Mouse (Mus musculus) small intestine, adult 2 months (tissue): ENCODE data around the gene Osm. TPM values are rescaled to one million over a fixed set of nuclear protein-coding genes. Genes with fewer than 3 reads are reported as not detected.

Experiments used
- H3K27ac ChIP-seq: fragments of 200-500 bp; 2 replicates; pipeline ENCODE4 v1.5.1; 2012; ENCODE audit warnings: low read depth, low read length, control low read depth, inconsistent platforms; ENCODE audit not compliant: insufficient read depth
- H3K27me3 ChIP-seq: fragments of 200-500 bp; 2 replicates; pipeline ENCODE4 v1.6.1; 2012; ENCODE audit warnings: mild to moderate bottlenecking, moderate library complexity, low read length, inconsistent platforms; ENCODE audit not compliant: control insufficient read depth, insufficient read depth
- H3K36me3 ChIP-seq: fragments of 200-500 bp; 2 replicates; pipeline ENCODE4 v1.6.1; 2012; ENCODE audit warnings: mild to moderate bottlenecking, low read length, control low read depth, inconsistent platforms; ENCODE audit not compliant: control insufficient read depth, insufficient read depth
- H3K4me1 ChIP-seq: fragments of 200-500 bp; 2 replicates; pipeline ENCODE4 v1.6.1; 2012; ENCODE audit warnings: low read length, inconsistent platforms, mixed read lengths; ENCODE audit not compliant: control insufficient read depth, insufficient read depth, insufficient read length
- H3K4me3 ChIP-seq: fragments of 200-500 bp; 2 replicates; pipeline ENCODE4 v1.5.1; 2012; ENCODE audit warnings: low read depth, mild to moderate bottlenecking, control low read depth, inconsistent platforms, low read length, moderate library complexity
- CTCF ChIP-seq: fragments of 200-500 bp; IDR thresholded peaks from 2 replicates; pipeline ENCODE4 v1.5.1; 2012; ENCODE audit warnings: low read depth, mild to moderate bottlenecking, control low read depth, inconsistent platforms, low read length, moderate library complexity, mixed read lengths; ENCODE audit not compliant: insufficient replicate concordance, insufficient read length; ENCODE audit errors: extremely low read depth
- POLR2A ChIP-seq: fragments of 200-500 bp; IDR thresholded peaks from 2 replicates; pipeline ENCODE4 v1.6.1; 2012; ENCODE audit warnings: low read depth, mild to moderate bottlenecking, control low read depth, inconsistent platforms, low read length, moderate library complexity
- WGBS: fragments of 180-500 bp; shearing (Covaris S2); methylation state at CpG from one replicate; pipeline ENCODE4 v1.1.7; 2018; 5-methylcytosine and 5-hydroxymethylcytosine counted together
- polyA plus RNA-seq: library from polyadenylated mRNA; depleted of rRNA; stranded (reverse); fragments of >200 nt; gene quantifications from 2 replicates; pipeline ENCODE4 v1.2.3, GENCODE M21; 2012

The Osm gene
- polyA plus RNA-seq, 1 experiment, result 0.19 TPM

GRCm38 (mm10) chr11:4229841-4230240 lies 6.4 kb upstream of the Osm start:
- no peak for TF ChIP-seq POLR2A
- no peak for TF ChIP-seq CTCF
- WGBS, result 76% methylated on average over 4 of the region's 4 CpGs
- no peak overlapping the region for H3K4me3 ChIP-seq
- no peaks in the 10 kb centered on the region for H3K27me3 ChIP-seq
- no peaks in the 10 kb centered on the region for H3K4me1 ChIP-seq
- no peak overlapping the region for H3K27ac ChIP-seq
- H3K36me3 ChIP-seq, result no peaks in the 10 kb centered on the region

GRCm38 (mm10) chr11:4231435-4231834 lies 4.8 kb upstream of the Osm start:
- Histone ChIP-seq H3K36me3 (no peaks in the 10 kb centered on the region), H3K4me3 (no peak overlapping the region)
- 74% methylated on average over 2 of the region's 2 CpGs for WGBS

GRCm38 (mm10) chr11:4232644-4233043 lies 3.6 kb upstream of the Osm start:
- H3K4me3 ChIP-seq, result no peak overlapping the region
- WGBS, result 80% methylated on average over 12 of the region's 12 CpGs
- peaks cover 2% of the 10 kb centered on the region for H3K4me1 ChIP-seq
- TF ChIP-seq POLR2A, result no peak
- no peak for TF ChIP-seq CTCF
- H3K36me3 ChIP-seq, result no peaks in the 10 kb centered on the region
- H3K27ac ChIP-seq, result no peak overlapping the region
- no peaks in the 10 kb centered on the region for H3K27me3 ChIP-seq

More at GRCm38 (mm10) chr11:4231435-4231834, 4.8 kb upstream of the Osm start:
- Histone ChIP-seq H3K27me3 (no peaks in the 10 kb centered on the region), H3K4me1 (peaks cover 1% of the 10 kb centered on the region), H3K27ac (no peak overlapping the region)
- TF ChIP-seq POLR2A (no peak), CTCF (no peak)

GRCm38 (mm10) chr11:4235052-4235655 lies 1.1 kb upstream of the Osm start:
- Histone ChIP-seq H3K36me3 (no peaks in the 10 kb centered on the region), H3K4me1 (peaks cover 2% of the 10 kb centered on the region), H3K4me3 (no peak overlapping the region), H3K27me3 (no peaks in the 10 kb centered on the region), H3K27ac (no peak overlapping the region)
- WGBS, result 91% methylated on average over 6 of the region's 6 CpGs
- TF ChIP-seq POLR2A (no peak), CTCF (no peak)

GRCm38 (mm10) chr11:4236546-4237067 lies 387 bp downstream of the Osm start:
- TF ChIP-seq POLR2A, result no peak
- TF ChIP-seq CTCF, result no peak
- Histone ChIP-seq H3K27ac (0 out of 2 replicates have a peak overlapping the region, but pooled peaks have one; percentile 14), H3K4me1 (peaks cover 6% of the 10 kb centered on the region), H3K4me3 (peak overlapping the region; percentile 53), H3K27me3 (no peaks in the 10 kb centered on the region), H3K36me3 (no peaks in the 10 kb centered on the region)
- 73% methylated on average over 21 of the region's 21 CpGs for WGBS

- WGBS, result 62% methylated on average over 18 of the region's 18 CpGs
- no peak for TF ChIP-seq CTCF
- no peak for TF ChIP-seq POLR2A
- peaks cover 6% of the 10 kb centered on the region for H3K4me1 ChIP-seq
- no peaks in the 10 kb centered on the region for H3K27me3 ChIP-seq
- H3K4me3 ChIP-seq, result peak overlapping the region; percentile 53
- H3K27ac ChIP-seq, result no peak overlapping the region
- H3K36me3 ChIP-seq, result no peaks in the 10 kb centered on the region
Measured at GRCm38 (mm10) chr11:4237389-4237912, 1.2 kb downstream of the Osm start.

- H3K27ac ChIP-seq, result no peak overlapping the region
- no peak for TF ChIP-seq CTCF
- no peak for TF ChIP-seq POLR2A
- WGBS, result 82% methylated on average over 6 of the region's 6 CpGs
Measured at GRCm38 (mm10) chr11:4238167-4238566, 1.9 kb downstream of the Osm start.

More at GRCm38 (mm10) chr11:4238167-4238566, 1.9 kb downstream of the Osm start:
- H3K27me3 ChIP-seq, result no peaks in the 10 kb centered on the region
- H3K4me3 ChIP-seq, result no peak overlapping the region
- H3K4me1 ChIP-seq, result peaks cover 6% of the 10 kb centered on the region
- no peaks in the 10 kb centered on the region for H3K36me3 ChIP-seq
